Mouse (Mus musculus): ENCODE data around the gene Adra2a. TPM values are rescaled to one million over a fixed set of nuclear protein-coding genes. Genes with fewer than 3 reads are reported as not detected.

The Adra2a gene
- polyA plus RNA-seq, 1 experiment from 2014 or later: 1.2 TPM

- Histone ChIP-seq H3K4me3 (replicated peaks) (peak overlapping the region; percentile 53), H3K4me2 (peak overlapping the region; percentile 97), H3K27me3 (peaks cover 67% of the 10 kb centered on the region), H3K27ac (no peak overlapping the region), H3K36me3 (no peaks in the 10 kb centered on the region), H3K4me1 (peaks cover 42% of the 10 kb centered on the region), H3K9ac (peak overlapping the region; percentile 50), H3K9me3 (replicated peaks) (no peaks in the 10 kb centered on the region)
- WGBS: 2% methylated on average over 54 of the region's 55 CpGs
- ATAC-seq (replicated peaks; ENCODE audit: low FRiP score): no peak
These were observed 2.2 kb downstream of the Adra2a start for GRCm38 (mm10) chr19:54045931-54046683.

- Histone ChIP-seq H3K4me2 (peak overlapping the region; percentile 97), H3K9ac (peak overlapping the region; percentile 37; the same call in 1 of the 2 replicates), H3K27ac (no peak overlapping the region), H3K27me3 (peaks cover 70% of the 10 kb centered on the region), H3K9me3 (replicated peaks) (no peaks in the 10 kb centered on the region), H3K4me3 (replicated peaks) (peak overlapping the region; percentile 53), H3K36me3 (no peaks in the 10 kb centered on the region), H3K4me1 (peaks cover 42% of the 10 kb centered on the region)
- whole genome bisulfite sequencing: 1% methylated on average over 46 of the region's 46 CpGs
- no peak for ATAC-seq (replicated peaks; ENCODE audit: low FRiP score)
These were observed 2.7 kb downstream of the Adra2a start for GRCm38 (mm10) chr19:54046684-54047070.

DNA sequence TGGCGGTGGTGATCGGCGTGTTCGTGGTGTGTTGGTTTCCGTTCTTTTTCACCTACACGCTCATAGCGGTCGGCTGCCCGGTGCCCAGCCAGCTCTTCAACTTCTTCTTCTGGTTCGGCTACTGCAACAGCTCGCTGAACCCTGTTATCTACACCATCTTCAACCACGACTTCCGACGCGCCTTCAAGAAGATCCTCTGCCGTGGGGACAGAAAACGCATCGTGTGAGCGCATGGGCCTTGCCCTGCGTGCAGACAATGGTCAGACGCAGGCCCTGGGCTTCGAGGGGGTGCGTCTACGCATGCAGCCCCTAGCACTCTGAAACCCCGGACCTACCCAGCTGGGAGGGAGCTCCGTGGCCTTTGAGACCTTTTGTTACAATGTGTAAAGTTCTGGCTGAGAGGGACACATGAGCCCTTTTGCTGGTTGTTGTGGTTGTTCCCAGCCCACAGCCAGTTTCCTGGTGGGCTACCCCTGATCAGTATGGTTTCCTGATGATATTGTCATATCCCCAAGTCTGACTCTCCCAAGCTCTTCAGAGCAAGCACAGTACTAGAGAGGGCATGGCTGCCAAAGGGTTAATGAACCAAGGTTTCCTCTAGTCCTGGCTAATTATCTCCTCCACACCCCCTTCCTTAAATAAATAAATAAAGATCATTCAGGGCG lies 3.6 kb downstream of the Adra2a start:
- peak overlapping the region; percentile 97 for H3K4me2 ChIP-seq
- no peaks in the 10 kb centered on the region for H3K36me3 ChIP-seq
- peaks cover 67% of the 10 kb centered on the region for H3K27me3 ChIP-seq
- H3K4me1 ChIP-seq: peaks cover 42% of the 10 kb centered on the region
- H3K9ac ChIP-seq: 0 out of 2 replicates have a peak overlapping the region, but pooled peaks have one; percentile 37
- H3K27ac ChIP-seq: no peak overlapping the region
- peak overlapping the region; percentile 53 for H3K4me3 ChIP-seq (replicated peaks)
- 2% methylated on average over 27 of the region's 27 CpGs for WGBS
- no peaks in the 10 kb centered on the region for H3K9me3 ChIP-seq (replicated peaks)
- no peak for ATAC-seq (replicated peaks; ENCODE audit: low FRiP score)

GRCm38 (mm10) chr19:54048161-54048885 lies 4.4 kb downstream of the Adra2a start:
- WGBS: 9% methylated on average over 13 of the region's 13 CpGs
- no peaks in the 10 kb centered on the region for H3K36me3 ChIP-seq
- no peak overlapping the region for H3K27ac ChIP-seq
- peaks cover 42% of the 10 kb centered on the region for H3K4me1 ChIP-seq
- H3K4me3 ChIP-seq (replicated peaks): no peak overlapping the region
- no peak for ATAC-seq (replicated peaks; ENCODE audit: low FRiP score)
- H3K27me3 ChIP-seq: peaks cover 65% of the 10 kb centered on the region
- H3K4me2 ChIP-seq: peak overlapping the region; percentile 97
- no peak overlapping the region for H3K9ac ChIP-seq
- no peaks in the 10 kb centered on the region for H3K9me3 ChIP-seq (replicated peaks)

GRCm38 (mm10) chr19:54051651-54052050 lies 7.7 kb downstream of the Adra2a start:
- H3K4me2 ChIP-seq: no peak overlapping the region
- no peaks in the 10 kb centered on the region for H3K9me3 ChIP-seq (replicated peaks)
- H3K27me3 ChIP-seq: peaks cover 44% of the 10 kb centered on the region
- no peak for ATAC-seq (replicated peaks; ENCODE audit: low FRiP score)
- H3K4me1 ChIP-seq: peaks cover 20% of the 10 kb centered on the region
- no peak overlapping the region for H3K4me3 ChIP-seq (replicated peaks)
- H3K27ac ChIP-seq: no peak overlapping the region
- H3K9ac ChIP-seq: no peak overlapping the region
- WGBS: 59% methylated on average over 4 of the region's 4 CpGs
- no peaks in the 10 kb centered on the region for H3K36me3 ChIP-seq

DNA sequence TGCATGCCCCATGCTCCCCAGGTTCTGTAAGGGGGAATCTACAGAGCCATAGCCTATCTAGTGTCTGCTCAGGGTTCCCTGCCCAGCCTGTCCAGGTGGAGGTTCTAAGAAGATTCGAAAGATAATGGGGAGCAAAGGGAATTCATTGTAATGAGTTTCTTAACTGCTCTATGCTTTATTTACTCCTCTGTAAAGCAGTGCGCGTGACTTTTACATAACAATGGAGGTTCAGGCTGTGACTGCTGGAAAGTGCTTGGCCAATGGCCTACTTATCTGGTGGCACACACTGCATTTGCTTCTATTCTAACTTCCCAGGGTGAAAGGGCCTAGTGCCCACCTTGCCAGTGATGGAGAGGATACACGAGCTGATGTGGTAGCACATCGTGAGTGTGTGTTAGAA lies 11.9 kb downstream of the Adra2a start:
- Histone ChIP-seq H3K4me3 (replicated peaks) (no peak overlapping the region), H3K27me3 (peaks cover 5% of the 10 kb centered on the region; the same call in 1 of the 2 replicates), H3K36me3 (no peaks in the 10 kb centered on the region), H3K9ac (no peak overlapping the region), H3K4me2 (no peak overlapping the region), H3K27ac (no peak overlapping the region), H3K9me3 (replicated peaks) (no peaks in the 10 kb centered on the region), H3K4me1 (no peaks in the 10 kb centered on the region)
- ATAC-seq (replicated peaks; ENCODE audit: low FRiP score): no peak
- WGBS: 70% methylated on average over 5 of the region's 5 CpGs

- ATAC-seq (replicated peaks; ENCODE audit: low FRiP score): no peak
- 82% methylated on average over 7 of the region's 7 CpGs for WGBS
- H3K36me3 ChIP-seq: no peaks in the 10 kb centered on the region
- no peaks in the 10 kb centered on the region for H3K27me3 ChIP-seq
- H3K27ac ChIP-seq: no peak overlapping the region
- no peaks in the 10 kb centered on the region for H3K9me3 ChIP-seq (replicated peaks)
- H3K4me3 ChIP-seq (replicated peaks): no peak overlapping the region
- no peaks in the 10 kb centered on the region for H3K4me1 ChIP-seq
- no peak overlapping the region for H3K4me2 ChIP-seq
- H3K9ac ChIP-seq: no peak overlapping the region
These were observed 24.5 kb downstream of the Adra2a start for GRCm38 (mm10) chr19:54068447-54068846.

GRCm38 (mm10) chr19:54070521-54070920 lies 26.6 kb downstream of the Adra2a start:
- no peaks in the 10 kb centered on the region for H3K36me3 ChIP-seq
- H3K4me2 ChIP-seq: no peak overlapping the region
- H3K27me3 ChIP-seq: no peaks in the 10 kb centered on the region
- no peak overlapping the region for H3K9ac ChIP-seq
- H3K27ac ChIP-seq: no peak overlapping the region
- no peak overlapping the region for H3K4me3 ChIP-seq (replicated peaks)
- H3K4me1 ChIP-seq: no peaks in the 10 kb centered on the region
- no peaks in the 10 kb centered on the region for H3K9me3 ChIP-seq (replicated peaks)
- no peak for ATAC-seq (replicated peaks; ENCODE audit: low FRiP score)
- 61% methylated on average over 5 of the region's 5 CpGs for WGBS

DNA sequence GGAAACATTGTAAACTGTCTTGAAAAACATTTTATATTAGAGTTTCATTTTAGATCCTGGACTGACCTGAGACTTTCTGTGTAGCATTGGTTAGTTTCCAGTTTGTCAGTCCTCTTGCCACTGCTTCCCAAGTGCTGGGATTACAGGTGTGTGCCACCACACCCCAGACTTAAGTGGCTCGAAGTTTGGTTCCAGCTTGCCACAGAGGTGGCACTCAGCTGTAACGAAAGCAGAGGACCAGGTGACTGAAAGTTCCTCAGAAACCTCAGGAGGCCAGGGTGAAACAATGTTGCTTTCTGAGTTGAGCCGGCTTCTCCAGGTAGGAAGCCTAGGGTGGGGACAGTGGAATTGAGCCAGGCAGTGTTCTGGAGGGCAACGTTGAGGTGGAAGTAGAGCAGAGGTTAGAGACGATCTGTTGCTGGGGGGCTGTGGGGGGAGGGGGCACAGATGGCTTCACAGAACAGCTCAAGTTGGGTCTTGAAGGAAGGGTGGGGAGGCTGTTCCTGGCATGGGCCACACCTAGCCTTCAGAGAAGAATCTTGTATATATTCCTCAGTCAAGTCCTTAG lies 28.4 kb downstream of the Adra2a start:
- 72% methylated on average over 5 of the region's 5 CpGs for WGBS
- Histone ChIP-seq H3K9me3 (replicated peaks) (no peaks in the 10 kb centered on the region), H3K27me3 (no peaks in the 10 kb centered on the region), H3K4me2 (no peak overlapping the region), H3K27ac (no peak overlapping the region), H3K36me3 (no peaks in the 10 kb centered on the region), H3K4me3 (replicated peaks) (no peak overlapping the region), H3K4me1 (peaks cover 14% of the 10 kb centered on the region), H3K9ac (no peak overlapping the region)
- no peak for ATAC-seq (replicated peaks; ENCODE audit: low FRiP score)

GRCm38 (mm10) chr19:54076362-54077349 lies 32.7 kb downstream of the Adra2a start:
- Histone ChIP-seq H3K4me3 (replicated peaks) (no peak overlapping the region), H3K9me3 (replicated peaks) (no peaks in the 10 kb centered on the region), H3K36me3 (no peaks in the 10 kb centered on the region), H3K4me2 (no peak overlapping the region), H3K9ac (no peak overlapping the region), H3K27me3 (no peaks in the 10 kb centered on the region), H3K4me1 (peaks cover 16% of the 10 kb centered on the region), H3K27ac (0 out of 2 replicates have a peak overlapping the region, but pooled peaks have one; percentile 22)
- no peak for ATAC-seq (replicated peaks; ENCODE audit: low FRiP score)
- WGBS: 30% methylated on average over 10 of the region's 10 CpGs

DNA sequence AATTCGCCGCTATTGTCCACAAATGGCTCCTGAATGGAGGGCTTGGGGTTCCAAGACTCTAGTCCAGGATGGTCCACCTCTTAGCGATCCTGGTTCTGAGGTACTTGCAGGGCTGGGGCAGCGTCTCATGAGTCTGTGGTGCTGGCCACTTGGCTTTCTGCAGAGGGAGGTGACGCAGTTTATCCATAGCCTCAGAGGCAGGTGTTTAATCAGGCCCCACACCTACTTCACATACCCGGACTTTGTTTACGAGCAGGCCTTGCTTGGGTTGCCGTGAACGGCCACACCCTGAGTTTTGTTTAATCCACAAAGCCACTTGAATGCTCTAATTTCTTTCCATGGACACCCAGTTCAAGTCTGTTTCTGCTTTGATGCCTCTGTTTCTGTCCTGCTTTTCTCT lies 37.4 kb downstream of the Adra2a start:
- no peaks in the 10 kb centered on the region for H3K27me3 ChIP-seq
- H3K9ac ChIP-seq: no peak overlapping the region
- H3K4me3 ChIP-seq (replicated peaks): no peak overlapping the region
- ATAC-seq (replicated peaks; ENCODE audit: low FRiP score): no peak
- H3K36me3 ChIP-seq: no peaks in the 10 kb centered on the region
- H3K9me3 ChIP-seq (replicated peaks): no peaks in the 10 kb centered on the region
- peaks cover 10% of the 10 kb centered on the region for H3K4me1 ChIP-seq
- no peak overlapping the region for H3K27ac ChIP-seq
- WGBS: 84% methylated on average over 9 of the region's 9 CpGs
- no peak overlapping the region for H3K4me2 ChIP-seq

Measured in kidney, embryonic 15.5 days (tissue).